Mouse (Mus musculus) CH12.LX (cell line): ENCODE data around the gene Klrb1b. TPM values are rescaled to one million over a fixed set of nuclear protein-coding genes. Genes with fewer than 3 reads are reported as not detected.
A peak's percentile ranks its signal among the peaks of the same experiment; 100 is the strongest.

Experiments used
- DNase-seq: peaks from one replicate; pipeline ENCODE4 v3.0.0-alpha.2; 2013; ENCODE audit errors: extremely low read depth
- H3K27ac ChIP-seq: 2 replicates; pipeline ENCODE4 v1.5.1; 2012; ENCODE audit warnings: low read depth, mild to moderate bottlenecking, control low read depth, moderate library complexity; ENCODE audit not compliant: insufficient read depth
- H3K27me3 ChIP-seq: replicated peaks from 2 replicates; pipeline ENCODE3; 2012; ENCODE audit warnings: inconsistent platforms
- H3K36me3 ChIP-seq, 2 experiments: replicated peaks in 1 of 2; 2 replicates each; pipeline versions ENCODE3 to v1.6.1; 2012; ENCODE audit warnings: inconsistent platforms in 1 of 2, low read length in 1 of 2, mild to moderate bottlenecking in 1 of 2, mixed read lengths in 1 of 2, moderate library complexity in 1 of 2; ENCODE audit not compliant: control insufficient read depth in 1 of 2, insufficient read depth in 1 of 2
- H3K4me1 ChIP-seq, 2 experiments: 2 replicates each; pipeline ENCODE4 v1.6.1; 2012; ENCODE audit warnings: inconsistent platforms in 1 of 2, moderate library complexity in 1 of 2; ENCODE audit not compliant: insufficient read depth in 2 of 2, control insufficient read depth in 1 of 2
- H3K4me2 ChIP-seq: 2 replicates; pipeline ENCODE4 v1.6.1; 2012; ENCODE audit warnings: low read depth, mild to moderate bottlenecking, control low read depth; ENCODE audit not compliant: poor library complexity, insufficient read depth, severe bottlenecking
- H3K4me3 ChIP-seq, 3 experiments: fragments of 150-350 bp in 1 of 3; sonication (generic) in 1 of 3; replicated peaks in 1 of 3; 2 replicates each; pipeline versions ENCODE3 to v1.5.1; 2011 to 2012; ENCODE audit warnings: low read depth in 2 of 3, low read length in 2 of 3, mild to moderate bottlenecking in 2 of 3, moderate library complexity in 2 of 3, control low read depth in 1 of 3, improper control_type of control experiment in 1 of 3, inconsistent platforms in 1 of 3, mixed read lengths in 1 of 3; ENCODE audit not compliant: poor library complexity in 1 of 3
- H3K79me2 ChIP-seq: replicated peaks from 2 replicates; pipeline ENCODE4 v1.6.1; 2012; ENCODE audit warnings: mild to moderate bottlenecking, moderate library complexity; ENCODE audit not compliant: control insufficient read depth, poor library complexity, insufficient read depth, severe bottlenecking; ENCODE audit errors: extremely low read depth
- H3K9ac ChIP-seq: 2 replicates; pipeline ENCODE4 v1.6.1; 2012; ENCODE audit warnings: low read depth, mild to moderate bottlenecking, control low read depth, moderate library complexity; ENCODE audit not compliant: insufficient read depth
- H3K9me3 ChIP-seq: replicated peaks from 2 replicates; pipeline ENCODE3; 2012; ENCODE audit warnings: low read length, inconsistent platforms, mixed read lengths
- CHD1 ChIP-seq: IDR thresholded peaks from 2 replicates; pipeline ENCODE4 v1.6.1; 2012; ENCODE audit warnings: low read depth, low read length, improper control_type of control experiment, inconsistent platforms
- EP300 ChIP-seq: IDR thresholded peaks from 2 replicates; pipeline ENCODE4 v1.6.1; 2011; ENCODE audit warnings: low read length, improper control_type of control experiment
- ETS1 ChIP-seq: conservative IDR thresholded peaks from 2 replicates; pipeline ENCODE4 v1.6.1; 2012; ENCODE audit warnings: low read depth, mild to moderate bottlenecking, inconsistent platforms, low read length, improper control_type of control experiment, moderate library complexity
- JUN ChIP-seq: IDR thresholded peaks from 2 replicates; pipeline ENCODE4 v1.6.1; 2011; ENCODE audit warnings: low read depth, mild to moderate bottlenecking, low read length, improper control_type of control experiment, moderate library complexity; ENCODE audit not compliant: insufficient read depth
- KAT2A ChIP-seq: IDR thresholded peaks from 2 replicates; pipeline ENCODE4 v1.6.1; 2012; ENCODE audit warnings: low read length, improper control_type of control experiment, inconsistent platforms; ENCODE audit not compliant: insufficient replicate concordance
- MAFK ChIP-seq: IDR thresholded peaks from 2 replicates; pipeline ENCODE4 v1.6.1; 2011; ENCODE audit warnings: low read length, improper control_type of control experiment; ENCODE audit not compliant: insufficient replicate concordance
- MAZ ChIP-seq: IDR thresholded peaks from 2 replicates; pipeline ENCODE4 v1.6.1; 2012; ENCODE audit warnings: low read depth, mild to moderate bottlenecking, inconsistent platforms, low read length, improper control_type of control experiment, moderate library complexity
- MEF2A ChIP-seq: IDR thresholded peaks from 2 replicates; pipeline ENCODE4 v1.6.1; 2014; ENCODE audit warnings: low read depth, mild to moderate bottlenecking, inconsistent platforms, low read length, improper control_type of control experiment, borderline replicate concordance
- RAD21 ChIP-seq: IDR thresholded peaks from 2 replicates; pipeline ENCODE4 v1.6.1; 2011; ENCODE audit warnings: low read depth, mild to moderate bottlenecking, low read length, improper control_type of control experiment, moderate library complexity
- SMC3 ChIP-seq: IDR thresholded peaks from 2 replicates; pipeline ENCODE4 v1.6.1; 2011; ENCODE audit warnings: low read depth, low read length, improper control_type of control experiment
- TBP ChIP-seq: conservative IDR thresholded peaks from 2 replicates; pipeline ENCODE4 v1.6.1; 2011; ENCODE audit warnings: low read depth, low read length, improper control_type of control experiment
- ZC3H11A ChIP-seq: IDR thresholded peaks from 2 replicates; pipeline ENCODE4 v1.6.1; 2012; ENCODE audit warnings: low read depth, mild to moderate bottlenecking, inconsistent platforms, low read length, improper control_type of control experiment
- ZKSCAN1 ChIP-seq: IDR thresholded peaks from 2 replicates; pipeline ENCODE4 v1.6.1; 2012; ENCODE audit warnings: low read depth, inconsistent platforms, low read length, improper control_type of control experiment, borderline replicate concordance
- ZNF384 ChIP-seq: IDR thresholded peaks from 2 replicates; pipeline ENCODE4 v1.6.1; 2012; ENCODE audit warnings: low read depth, low read length, improper control_type of control experiment, inconsistent platforms
- dilution Hi-C: fragments of 300-500 bp; cut with MboI; formaldehyde crosslinking; loops from 2 replicates; pipeline ENCODE4 v1.14.3; 2020; ENCODE audit warnings: low sequenced_read_pairs; ENCODE audit not compliant: extremely low pct_unique_long_range_greater_than_20kb, extremely low pct_ligation_motif_present
- in situ Hi-C: fragments of 300-500 bp; cut with MboI; formaldehyde crosslinking; loops from 3 replicates; pipeline ENCODE4 v1.14.3; 2019; ENCODE audit warnings: low sequenced_read_pairs, low pct_ligation_motif_present, low pct_unique_long_range_greater_than_20kb, mixed read lengths
- polyA plus RNA-seq: library from polyadenylated mRNA; unstranded; fragments of >175 nt; gene quantifications from 2 replicates; pipeline ENCODE4 v1.2.1, GENCODE M21; 2012; ENCODE audit warnings: low read depth; ENCODE audit not compliant: insufficient read length
- total RNA-seq, 2 experiments: library from RNA; depleted of rRNA; stranded (reverse); fragments of 300-350 nt in 1 of 2; fragments of >200 nt in 1 of 2; gene quantifications; 2 replicates each; pipeline ENCODE4 v1.2.3; 2012 to 2014

Klrb1b gene
- not detected in 2 replicates for total RNA-seq (2012; rRNA removed)
- not detected in 2 replicates for total RNA-seq (2014; rRNA removed)
- not detected in 2 replicates for polyA plus RNA-seq

GRCm38 (mm10) chr6:128826132-128826531 is at the start of gene Klrb1b, which contains the start of gene Gm44511:
Klrb1b (minus strand) TSS chr6:128826331.
Gm44511 (minus strand) TSS chr6:128826315.
- H3K36me3 ChIP-seq = no peaks in the 10 kb centered on the region
- 0 out of 2 replicates have a peak within 1 kb of the TSS, but pooled peaks have one; percentile 36 for H3K4me2 ChIP-seq
- H3K4me3 ChIP-seq = no peak within 1 kb of the TSS
- no peaks in the 10 kb centered on the region for H3K9me3 ChIP-seq
- peaks cover 8 to 16% of the 10 kb centered on the region in 2 experiments for H3K4me1 ChIP-seq
- TF ChIP-seq TBP (no peak), JUN (no peak), ZKSCAN1 (no peak), KAT2A (no peak), SMC3 (no peak), MAZ (no peak)
- DNase-seq = no peak
- no peaks in the 10 kb centered on the region for H3K79me2 ChIP-seq
- H3K9ac ChIP-seq = no peak within 1 kb of the TSS
- dilution Hi-C loops (no loop called here), in situ Hi-C loops (loop anchor here (25.0 kb wide), 1 partner anchor 536 kb away; no protein-coding TSS in a partner anchor)
- H3K27ac ChIP-seq = no peak within 1 kb of the TSS
- H3K27me3 ChIP-seq = no peaks in the 10 kb centered on the region

- Histone ChIP-seq H3K9ac (no peak overlapping the region), H3K4me3 (no peak overlapping the region), H3K36me3 (peaks cover 3 to 7% of the 10 kb centered on the region in 2 experiments), H3K9me3 (no peaks in the 10 kb centered on the region), H3K27me3 (no peaks in the 10 kb centered on the region), H3K4me2 (peak overlapping the region; percentile 36; the same call in 1 of the 2 replicates), H3K27ac (no peak overlapping the region), H3K79me2 (peaks cover 38% of the 10 kb centered on the region), H3K4me1 (peaks cover 5 to 32% of the 10 kb centered on the region in 2 experiments; a peak in 3 of 4 replicates)
- dilution Hi-C loops (no loop called here), in situ Hi-C loops (no loop called here)
- no peak for DNase-seq
- peak; percentile 71 for TF ChIP-seq ZNF384
- TF ChIP-seq EP300 = no peak
Measured at GRCm38 (mm10) chr6:128871910-128872610, 45.9 kb upstream of the Klrb1b start.

- H3K27ac ChIP-seq = no peak overlapping the region
- no peak overlapping the region for H3K4me2 ChIP-seq
- peaks cover 0 to 9% of the 10 kb centered on the region in 2 experiments for H3K36me3 ChIP-seq
- no peak for TF ChIP-seq MAFK
- TF ChIP-seq CHD1 = no peak
- no peak for TF ChIP-seq MEF2A
- TF ChIP-seq ZC3H11A = no peak
- TF ChIP-seq ETS1 = no peak
- no peak for TF ChIP-seq RAD21
- H3K4me1 ChIP-seq = peaks cover 5 to 32% of the 10 kb centered on the region in 2 experiments; a peak in 3 of 4 replicates
- dilution Hi-C loops = no loop called here
- H3K4me3 ChIP-seq = no peak overlapping the region
- DNase-seq = no peak
- in situ Hi-C loops = no loop called here
- H3K9ac ChIP-seq = no peak overlapping the region
- no peaks in the 10 kb centered on the region for H3K9me3 ChIP-seq
- peaks cover 38% of the 10 kb centered on the region for H3K79me2 ChIP-seq
- H3K27me3 ChIP-seq = no peaks in the 10 kb centered on the region
Measured at GRCm38 (mm10) chr6:128868861-128869260, 42.7 kb upstream of the Klrb1b start.
